Mouse (Mus musculus) mature B cell (primary cell): Measurements from ENCODE around the gene Tshz2.

ENCODE experiments used
- in situ Hi-C: fragments of 300-500 bp; cut with MboI; formaldehyde crosslinking; loops from 2 replicates; pipeline ENCODE4 v1.14.3; 2019

The Tshz2 gene

GRCm38 (mm10) chr2:169699862-169700511 is 67.2 kb downstream of the Tshz2 start:
- in situ Hi-C loops: no loop called here

- in situ Hi-C loops: no loop called here
Observed at GRCm38 (mm10) chr2:169702725-169703486, 70.1 kb downstream of the Tshz2 start.

GRCm38 (mm10) chr2:169721793-169722326 is 89.0 kb downstream of the Tshz2 start:
- in situ Hi-C loops: no loop called here

GRCm38 (mm10) chr2:169722341-169722740 is 89.5 kb downstream of the Tshz2 start:
- in situ Hi-C loops: no loop called here

GRCm38 (mm10) chr2:169723645-169724462 is 91.0 kb downstream of the Tshz2 start:
- in situ Hi-C loops: no loop called here

GRCm38 (mm10) chr2:169728651-169729280 is 96.0 kb downstream of the Tshz2 start:
- in situ Hi-C loops: no loop called here

GRCm38 (mm10) chr2:169730551-169730996 is 97.8 kb downstream of the Tshz2 start:
- in situ Hi-C loops: no loop called here

- in situ Hi-C loops: no loop called here
Observed at GRCm38 (mm10) chr2:169734053-169734452, 101.2 kb downstream of the Tshz2 start.

- in situ Hi-C loops: no loop called here
Observed at GRCm38 (mm10) chr2:169735475-169736406, 102.9 kb downstream of the Tshz2 start.

GRCm38 (mm10) chr2:169740996-169741395 is 108.2 kb downstream of the Tshz2 start:
- in situ Hi-C loops: no loop called here

GRCm38 (mm10) chr2:169742791-169743190 is 110.0 kb downstream of the Tshz2 start:
- in situ Hi-C loops: no loop called here

- in situ Hi-C loops: no loop called here
Observed at GRCm38 (mm10) chr2:169743294-169743693, 110.5 kb downstream of the Tshz2 start.

- in situ Hi-C loops: no loop called here
Observed at GRCm38 (mm10) chr2:169743910-169744309, 111.1 kb downstream of the Tshz2 start.

GRCm38 (mm10) chr2:169747114-169747642 is 114.4 kb downstream of the Tshz2 start:
- in situ Hi-C loops: no loop called here

- in situ Hi-C loops: no loop called here
Observed at GRCm38 (mm10) chr2:169749331-169749945, 116.6 kb downstream of the Tshz2 start.

GRCm38 (mm10) chr2:169750574-169751491 is 118.0 kb downstream of the Tshz2 start:
- in situ Hi-C loops: no loop called here

- in situ Hi-C loops: no loop called here
Observed at GRCm38 (mm10) chr2:169752126-169752525, 119.3 kb downstream of the Tshz2 start.

GRCm38 (mm10) chr2:169753432-169753831 is 120.6 kb downstream of the Tshz2 start:
- in situ Hi-C loops: no loop called here

- in situ Hi-C loops: no loop called here
Observed at GRCm38 (mm10) chr2:169755091-169755490, 122.3 kb downstream of the Tshz2 start.
